Mouse (Mus musculus) heart, embryonic 10.5 days (tissue): ENCODE results near the gene Tmtc4. TPM values are rescaled to one million over a fixed set of nuclear protein-coding genes. Genes with fewer than 3 reads are reported as not detected.
A peak's percentile ranks its signal among the peaks of the same experiment; 100 is the strongest.

Source experiments
- DNase-seq: peaks from one replicate; pipeline ENCODE4 v3.0.0-alpha.2; 2017; ENCODE audit warnings: low spot score
- H3K27ac ChIP-seq: fragments of 300-500 bp; sonication (generic); 2 replicates; pipeline ENCODE4 v1.5.1; 2016; ENCODE audit warnings: mild to moderate bottlenecking
- H3K27me3 ChIP-seq: fragments of 300-500 bp; sonication (generic); 2 replicates; pipeline ENCODE4 v1.6.1; 2016; ENCODE audit warnings: mild to moderate bottlenecking; ENCODE audit not compliant: poor library complexity, insufficient read depth, severe bottlenecking
- H3K36me3 ChIP-seq: fragments of 300-500 bp; sonication (generic); 2 replicates; pipeline ENCODE4 v1.6.1; 2016; ENCODE audit warnings: mild to moderate bottlenecking, moderate library complexity
- H3K4me1 ChIP-seq: fragments of 300-500 bp; sonication (generic); 2 replicates; pipeline ENCODE4 v1.6.1; 2016; ENCODE audit warnings: mild to moderate bottlenecking
- H3K4me3 ChIP-seq: fragments of 300-500 bp; sonication (generic); 2 replicates; pipeline ENCODE4 v1.5.1; 2016; ENCODE audit warnings: mild to moderate bottlenecking, moderate library complexity
- H3K9me3 ChIP-seq: fragments of 300-500 bp; sonication (generic); 2 replicates; pipeline ENCODE4 v1.6.1; 2016; ENCODE audit warnings: mild to moderate bottlenecking, moderate library complexity
- WGBS: fragments of 180-500 bp; shearing (Covaris S2); methylation state at CpG from one replicate; pipeline ENCODE4 v1.1.7; 2016; 5-methylcytosine and 5-hydroxymethylcytosine counted together
- polyA plus RNA-seq: library from polyadenylated mRNA; unstranded; fragments of >200 nt; fragmentation: Nextera tagmentation; extraction: Ambion mirVana; gene quantifications from 2 replicates; pipeline ENCODE4 v1.2.1, GENCODE M21; 2016

The Tmtc4 gene
- 22.8 and 23.2 TPM in 2 replicates for polyA plus RNA-seq

GRCm38 (mm10) chr14:122983226-122984215, at the start of gene Tmtc4:
Tmtc4 (minus strand) TSS chr14:122984035.
- Histone ChIP-seq H3K4me3 (peak within 1 kb of the TSS; percentile 84), H3K4me1 (peaks cover 17% of the 10 kb centered on the region), H3K27ac (peak within 1 kb of the TSS; percentile 95), H3K27me3 (no peaks in the 10 kb centered on the region), H3K36me3 (no peaks in the 10 kb centered on the region), H3K9me3 (no peaks in the 10 kb centered on the region)
- DNase-seq = peak; percentile 97
- 1% methylated on average over 51 of the region's 54 CpGs for WGBS

DNA sequence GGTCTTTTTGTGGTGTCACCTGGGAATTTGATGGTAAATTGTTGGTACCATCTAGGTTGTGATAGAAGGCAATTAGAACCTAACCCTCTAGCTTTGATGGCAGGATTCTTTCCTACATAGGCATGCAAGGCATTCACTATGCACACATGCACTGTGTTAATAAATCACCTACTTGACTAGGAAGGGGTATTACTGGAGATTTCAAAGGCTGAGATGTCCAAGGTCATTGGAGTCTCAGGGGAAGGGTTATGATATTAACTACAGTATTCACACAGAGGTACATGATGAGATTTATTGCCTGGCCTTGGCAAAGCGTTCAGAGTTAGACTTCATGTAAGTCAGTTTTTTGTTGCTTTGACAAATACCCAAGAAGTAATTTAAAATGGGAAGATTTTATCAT, 48.6 kb upstream of the Tmtc4 start:
- Histone ChIP-seq H3K4me3 (no peak overlapping the region), H3K27ac (no peak overlapping the region), H3K36me3 (no peaks in the 10 kb centered on the region), H3K9me3 (no peaks in the 10 kb centered on the region), H3K27me3 (0 out of 2 replicates have a peak, but pooled peaks cover 3% of the 10 kb centered on the region), H3K4me1 (no peaks in the 10 kb centered on the region)
- DNase-seq = no peak
- 81% methylated on average over 1 of the region's 1 CpGs for WGBS

DNA sequence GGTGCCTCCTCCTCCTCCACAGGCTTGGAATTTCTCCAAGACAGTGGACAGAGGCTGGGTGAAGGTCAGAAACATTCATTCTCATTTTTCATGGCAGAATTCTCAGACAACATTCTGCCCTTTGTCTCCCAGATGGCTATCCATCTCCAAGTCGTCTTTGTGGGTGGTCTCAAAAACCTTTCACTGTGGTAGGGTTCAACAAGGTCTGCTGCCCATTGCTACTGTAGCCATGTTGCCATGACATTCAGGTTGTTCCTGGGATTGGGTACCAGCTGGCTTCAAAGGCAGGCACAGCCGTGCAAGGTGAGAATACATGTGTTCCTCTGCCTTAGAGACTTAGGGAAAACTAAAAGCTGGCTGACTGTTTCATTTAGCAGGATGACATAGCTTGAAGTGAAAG, 44.0 kb upstream of the Tmtc4 start:
- 69% methylated on average over 2 of the region's 2 CpGs for WGBS

GRCm38 (mm10) chr14:123022981-123023380, 39.1 kb upstream of the Tmtc4 start:
- H3K36me3 ChIP-seq = no peaks in the 10 kb centered on the region
- H3K4me1 ChIP-seq = no peaks in the 10 kb centered on the region
- H3K27me3 ChIP-seq = no peaks in the 10 kb centered on the region
- H3K4me3 ChIP-seq = no peak overlapping the region
- no peaks in the 10 kb centered on the region for H3K9me3 ChIP-seq
- no peak for DNase-seq
- no peak overlapping the region for H3K27ac ChIP-seq

More for the DNA sequence above, 44.0 kb upstream of the Tmtc4 start:
- no peak overlapping the region for H3K27ac ChIP-seq
- H3K36me3 ChIP-seq = no peaks in the 10 kb centered on the region
- H3K4me3 ChIP-seq = no peak overlapping the region
- no peaks in the 10 kb centered on the region for H3K27me3 ChIP-seq
- H3K9me3 ChIP-seq = no peaks in the 10 kb centered on the region
- no peak for DNase-seq
- H3K4me1 ChIP-seq = no peaks in the 10 kb centered on the region

DNA sequence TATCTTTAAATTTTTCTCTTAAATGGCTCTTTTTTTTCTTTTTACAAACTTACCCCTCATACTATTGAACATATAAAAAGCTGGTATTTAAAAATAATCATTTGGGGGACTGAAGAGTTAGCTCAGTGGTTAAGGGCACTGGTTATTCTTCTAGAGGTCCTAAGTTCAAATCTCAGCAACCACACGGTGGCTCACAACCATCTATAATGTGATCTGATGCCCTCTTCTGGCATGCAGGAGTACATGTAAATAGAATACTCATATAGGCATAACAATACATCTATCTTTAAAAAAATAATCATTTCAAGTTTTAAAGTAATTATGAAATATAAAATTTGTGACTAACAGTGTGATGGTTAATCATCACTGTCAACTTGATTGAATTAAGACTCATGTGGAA, 32.5 kb upstream of the Tmtc4 start:
- Histone ChIP-seq H3K4me1 (no peaks in the 10 kb centered on the region), H3K27me3 (no peaks in the 10 kb centered on the region), H3K4me3 (no peak overlapping the region), H3K27ac (no peak overlapping the region), H3K36me3 (no peaks in the 10 kb centered on the region), H3K9me3 (no peaks in the 10 kb centered on the region)
- no peak for DNase-seq
- 78% methylated on average over 1 of the region's 1 CpGs for WGBS

- WGBS = 71% methylated on average over 2 of the region's 2 CpGs
- no peak overlapping the region for H3K27ac ChIP-seq
- no peak for DNase-seq
Observed at GRCm38 (mm10) chr14:123015687-123016086, 31.9 kb upstream of the Tmtc4 start.

GRCm38 (mm10) chr14:123009108-123010018, 25.5 kb upstream of the Tmtc4 start:
- Histone ChIP-seq H3K9me3 (no peaks in the 10 kb centered on the region), H3K36me3 (no peaks in the 10 kb centered on the region), H3K4me3 (0 out of 2 replicates have a peak overlapping the region, but pooled peaks have one; percentile 12), H3K27ac (no peak overlapping the region), H3K4me1 (peaks cover 7% of the 10 kb centered on the region; the same call in 1 of the 2 replicates), H3K27me3 (no peaks in the 10 kb centered on the region)
- WGBS = 20% methylated on average over 18 of the region's 18 CpGs
- DNase-seq = no peak

More at GRCm38 (mm10) chr14:123015687-123016086, 31.9 kb upstream of the Tmtc4 start:
- H3K4me1 ChIP-seq = no peaks in the 10 kb centered on the region
- H3K9me3 ChIP-seq = no peaks in the 10 kb centered on the region
- H3K27me3 ChIP-seq = no peaks in the 10 kb centered on the region
- H3K36me3 ChIP-seq = no peaks in the 10 kb centered on the region
- H3K4me3 ChIP-seq = no peak overlapping the region

- WGBS = 68% methylated on average over 2 of the region's 2 CpGs
- Histone ChIP-seq H3K9me3 (no peaks in the 10 kb centered on the region), H3K4me1 (peaks cover 7% of the 10 kb centered on the region; the same call in 1 of the 2 replicates), H3K4me3 (no peak overlapping the region), H3K27me3 (no peaks in the 10 kb centered on the region), H3K36me3 (no peaks in the 10 kb centered on the region), H3K27ac (no peak overlapping the region)
- no peak for DNase-seq
Observed at GRCm38 (mm10) chr14:123008672-123009071, 24.8 kb upstream of the Tmtc4 start.

DNA sequence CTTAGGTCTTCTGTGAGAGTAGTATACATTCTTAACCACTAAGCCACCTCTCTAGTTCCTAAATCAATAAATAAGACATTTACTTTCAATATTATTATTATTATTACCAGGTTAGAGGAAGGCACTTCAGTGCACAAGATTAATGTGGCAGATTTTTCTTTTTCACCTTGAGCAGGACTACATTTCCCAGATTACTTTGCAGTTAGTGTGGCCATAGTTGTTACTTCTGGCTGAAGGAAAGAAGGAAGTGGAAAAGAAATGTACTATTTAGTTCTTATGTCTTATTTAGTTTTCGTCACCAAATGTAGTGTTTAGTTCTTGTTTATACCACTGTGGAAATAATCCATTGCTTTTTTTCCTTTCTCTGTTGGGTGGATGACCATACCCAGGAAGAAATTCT, 19.9 kb upstream of the Tmtc4 start:
- Histone ChIP-seq H3K4me3 (no peak overlapping the region), H3K4me1 (no peaks in the 10 kb centered on the region), H3K9me3 (no peaks in the 10 kb centered on the region), H3K27me3 (no peaks in the 10 kb centered on the region), H3K36me3 (no peaks in the 10 kb centered on the region), H3K27ac (no peak overlapping the region)
- DNase-seq = no peak
- WGBS = 70% methylated on average over 1 of the region's 1 CpGs

DNA sequence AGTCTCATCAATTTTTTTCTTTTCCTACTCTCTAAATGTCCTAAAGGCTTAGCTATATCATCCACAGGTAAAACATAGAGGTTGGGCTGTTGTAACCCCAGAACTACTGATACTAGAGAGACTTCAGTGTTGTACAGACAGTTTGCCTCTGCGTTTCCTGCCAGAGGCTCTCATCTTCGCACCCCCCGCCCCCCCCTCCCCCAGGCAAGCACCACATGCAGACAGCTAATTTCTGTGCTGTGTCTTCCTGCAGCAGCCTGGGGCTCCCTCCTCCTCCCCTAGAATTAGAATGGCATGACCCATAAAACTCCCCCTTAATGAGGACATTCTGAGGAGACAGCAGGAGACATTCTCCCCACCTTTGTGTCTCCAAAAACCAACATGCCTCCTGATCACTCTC, 17.6 kb upstream of the Tmtc4 start:
- H3K36me3 ChIP-seq = no peaks in the 10 kb centered on the region

DNA sequence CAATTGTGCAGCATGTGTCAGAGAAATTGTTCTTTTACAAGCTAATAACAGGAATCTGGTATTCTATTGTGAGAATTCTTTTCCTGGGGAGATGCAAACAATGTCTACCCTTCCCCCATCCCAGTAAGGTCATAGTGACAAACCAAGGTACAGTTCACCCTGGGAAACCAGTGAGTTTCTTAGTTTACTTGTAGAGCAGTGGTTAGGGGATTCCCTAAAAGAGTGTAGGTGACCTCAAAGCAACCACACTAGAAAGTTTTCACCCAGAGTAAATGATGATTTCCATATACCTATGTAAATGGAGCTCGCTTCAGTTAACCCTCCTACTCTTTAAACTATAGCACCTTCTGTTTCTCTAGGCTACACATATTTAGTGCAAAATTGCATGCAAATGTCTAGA, 13.6 kb upstream of the Tmtc4 start:
- DNase-seq = no peak
- H3K27ac ChIP-seq = no peak overlapping the region

More for the DNA sequence above, 17.6 kb upstream of the Tmtc4 start:
- WGBS = 22% methylated on average over 3 of the region's 3 CpGs
- no peaks in the 10 kb centered on the region for H3K27me3 ChIP-seq
- no peaks in the 10 kb centered on the region for H3K9me3 ChIP-seq
- no peak overlapping the region for H3K27ac ChIP-seq
- DNase-seq = no peak
- H3K4me3 ChIP-seq = no peak overlapping the region
- H3K4me1 ChIP-seq = no peaks in the 10 kb centered on the region

DNA sequence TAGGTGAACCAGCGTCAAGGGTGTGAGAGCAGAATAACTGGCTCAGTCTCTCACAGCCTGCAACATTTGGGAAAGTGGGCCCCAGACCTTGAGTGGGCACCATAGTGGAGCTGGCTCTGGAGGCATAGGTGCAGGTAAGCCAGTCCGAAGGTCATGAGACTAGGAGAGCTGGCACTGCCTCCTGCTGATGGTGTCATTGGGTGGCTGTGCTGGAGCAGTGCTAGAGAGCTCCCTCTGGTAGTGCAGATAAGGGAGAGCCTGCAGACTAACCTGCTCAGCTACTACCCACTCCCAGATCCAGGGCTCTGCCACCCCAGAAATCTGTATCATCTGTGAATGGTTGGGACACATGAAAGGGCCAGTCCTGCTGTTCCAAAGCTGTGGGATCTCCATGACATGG, 10.1 kb upstream of the Tmtc4 start:
- no peak overlapping the region for H3K4me3 ChIP-seq
- H3K36me3 ChIP-seq = no peaks in the 10 kb centered on the region
- H3K9me3 ChIP-seq = no peaks in the 10 kb centered on the region
- H3K27me3 ChIP-seq = no peaks in the 10 kb centered on the region
- WGBS = 71% methylated on average over 2 of the region's 2 CpGs
- no peaks in the 10 kb centered on the region for H3K4me1 ChIP-seq
- DNase-seq = no peak
- H3K27ac ChIP-seq = no peak overlapping the region

More for the DNA sequence above, 13.6 kb upstream of the Tmtc4 start:
- H3K27me3 ChIP-seq = no peaks in the 10 kb centered on the region
- H3K9me3 ChIP-seq = no peaks in the 10 kb centered on the region
- H3K36me3 ChIP-seq = no peaks in the 10 kb centered on the region
- WGBS = 76% methylated on average over 1 of the region's 1 CpGs
- H3K4me3 ChIP-seq = no peak overlapping the region
- no peaks in the 10 kb centered on the region for H3K4me1 ChIP-seq
